Mouse (Mus musculus) erythroblast, adult 5-6 weeks (primary cell): ENCODE data around the gene Add3. TPM values are rescaled to one million over a fixed set of nuclear protein-coding genes. Genes with fewer than 3 reads are reported as not detected.

Source experiments
- ATAC-seq: replicated peaks from 2 replicates; pipeline ENCODE4 v1.8.0; 2016; ENCODE audit warnings: moderate number of reproducible peaks, mild to moderate bottlenecking, moderate TSS enrichment, inconsistent platforms; ENCODE audit not compliant: poor library complexity, low FRiP score, severe bottlenecking
- total RNA-seq, 2 experiments: library from RNA; stranded (forward) in 1 of 2; stranded (reverse) in 1 of 2; fragments of 150-400 nt in 1 of 2; fragments of 200-764, 138-1000 nt in 1 of 2; gene quantifications; 2 replicates each; pipeline versions ENCODE4 v1.2.3 to v1.2.4; 2015 to 2017; ENCODE audit warnings: low replicate concordance in 2 of 2

Add3 gene
- total RNA-seq, 2 experiments from 2014 or later = 35.5 to 38.0 TPM

- peak; percentile 4; the same call in 1 of the 2 replicates for ATAC-seq
Observed at GRCm38 (mm10) chr19:53259541-53259940, 119.3 kb downstream of the Add3 start.

- no peak for ATAC-seq
Observed at GRCm38 (mm10) chr19:53260261-53260660, 120.0 kb downstream of the Add3 start.

DNA sequence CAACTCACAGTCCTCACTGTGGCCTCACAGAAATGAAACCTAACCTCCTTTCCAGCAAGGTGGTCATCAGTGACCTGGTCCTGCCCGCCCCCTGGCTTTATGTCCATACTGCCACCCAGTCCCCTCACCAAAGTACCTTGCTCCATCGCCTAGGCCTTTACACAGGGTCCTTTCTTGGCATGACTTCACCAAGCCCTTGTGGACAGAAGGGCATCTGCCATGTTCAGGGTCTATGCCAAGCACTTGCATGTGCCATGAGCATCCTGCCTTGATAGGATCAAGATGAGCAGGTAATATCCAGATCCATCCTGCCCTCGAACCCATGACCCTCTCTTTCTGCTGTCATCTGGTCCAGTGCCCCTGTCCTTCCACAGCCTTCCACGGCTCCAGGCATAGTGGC is 120.6 kb downstream of the Add3 start:
- no peak for ATAC-seq

DNA sequence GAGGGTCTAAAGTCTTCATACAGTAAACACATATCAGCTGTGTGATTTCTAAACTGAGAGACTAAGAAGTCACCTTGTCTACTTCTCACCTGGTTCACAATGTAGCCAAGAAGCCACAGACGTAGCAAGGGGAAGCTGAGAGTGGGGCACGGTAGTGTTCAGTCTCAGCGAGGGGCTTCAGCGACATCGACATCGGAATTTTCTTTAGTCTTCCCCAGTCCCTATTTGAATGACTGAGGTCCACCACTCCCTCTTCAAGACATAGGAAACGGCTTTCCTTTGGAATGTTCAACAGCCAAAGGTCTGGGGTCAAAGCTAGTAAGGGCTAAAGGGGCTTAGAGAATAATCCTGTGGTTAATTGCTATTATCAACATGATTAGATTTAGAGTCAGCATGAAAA is 121.8 kb downstream of the Add3 start:
- ATAC-seq = no peak

GRCm38 (mm10) chr19:53263859-53264733 is 123.9 kb downstream of the Add3 start:
- ATAC-seq = no peak

DNA sequence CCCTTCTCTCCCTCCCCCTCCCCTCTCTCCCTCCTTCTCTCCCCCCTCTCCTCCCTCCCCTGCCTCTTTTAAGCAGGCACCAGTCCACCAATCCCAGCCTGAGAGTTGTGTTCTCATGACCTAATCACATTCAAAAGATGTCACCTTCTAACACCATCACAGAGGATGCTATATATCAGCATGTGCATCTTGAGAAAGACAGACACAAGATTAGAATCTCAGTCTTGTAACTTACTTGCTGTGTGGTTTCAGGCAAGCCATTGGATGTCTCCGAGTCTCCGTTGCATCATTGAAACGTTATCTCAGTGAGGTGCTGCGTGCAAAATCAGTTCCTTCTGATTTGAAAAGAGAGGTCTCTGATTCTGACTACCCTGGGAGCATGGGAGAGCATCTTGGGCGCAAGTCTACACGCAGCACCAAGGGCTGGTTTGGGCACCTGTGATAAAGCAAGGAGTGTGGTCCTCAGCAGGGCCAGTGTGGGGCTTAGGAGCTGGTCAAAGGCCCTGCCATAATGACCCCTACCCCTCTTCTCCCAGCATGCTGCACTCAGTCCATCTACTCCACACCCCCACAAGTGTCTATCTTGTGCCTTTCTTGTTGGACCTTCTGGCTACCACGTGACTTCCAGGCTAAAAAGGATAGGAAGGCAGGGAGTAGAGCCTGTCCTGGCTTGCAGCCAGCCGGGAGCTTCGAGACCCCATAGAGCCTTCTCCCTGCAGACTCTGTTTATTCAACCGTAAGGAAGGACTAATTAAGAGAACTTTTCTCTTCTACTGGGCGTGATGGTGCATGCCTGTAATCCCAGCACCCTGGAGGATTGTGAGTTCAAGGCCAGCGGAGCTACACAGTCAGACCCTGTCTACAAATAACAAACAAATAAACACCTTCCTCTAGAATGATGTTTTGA is 124.8 kb downstream of the Add3 start:
- ATAC-seq = no peak

GRCm38 (mm10) chr19:53267305-53267704 is 127.1 kb downstream of the Add3 start:
- ATAC-seq = no peak

- no peak for ATAC-seq
Observed at GRCm38 (mm10) chr19:53273055-53273722, 132.9 kb downstream of the Add3 start.

DNA sequence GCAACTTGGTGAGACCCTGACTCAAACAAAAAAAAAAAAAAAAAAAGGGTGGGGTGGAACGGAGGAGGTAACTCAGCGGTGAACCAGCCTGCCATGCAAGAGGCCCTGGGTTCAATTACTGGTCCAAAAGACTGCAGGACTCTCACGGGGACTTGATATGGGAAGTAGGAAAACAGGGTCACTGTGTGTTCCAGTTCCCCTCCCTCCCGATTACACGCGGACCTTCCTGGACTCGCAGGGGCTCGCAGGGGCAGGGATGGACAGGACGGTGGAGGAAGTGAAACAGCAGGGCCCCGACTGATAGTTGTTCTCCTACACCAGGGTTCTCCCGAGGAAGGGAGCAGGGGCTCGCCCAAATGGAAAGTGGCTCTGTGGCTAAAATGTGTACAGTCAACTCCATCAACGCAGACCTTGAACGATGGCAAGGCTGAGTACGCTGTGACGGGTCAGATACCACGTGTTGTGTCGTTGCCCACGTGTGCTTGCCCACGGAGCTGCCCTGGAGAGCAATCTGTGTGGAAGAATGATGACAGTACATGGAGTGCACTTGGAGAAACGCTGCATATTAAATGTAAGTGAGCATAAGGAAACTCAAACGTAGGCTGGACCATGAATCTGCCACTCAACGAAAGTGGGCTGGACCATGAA is 133.7 kb downstream of the Add3 start:
- ATAC-seq = no peak

DNA sequence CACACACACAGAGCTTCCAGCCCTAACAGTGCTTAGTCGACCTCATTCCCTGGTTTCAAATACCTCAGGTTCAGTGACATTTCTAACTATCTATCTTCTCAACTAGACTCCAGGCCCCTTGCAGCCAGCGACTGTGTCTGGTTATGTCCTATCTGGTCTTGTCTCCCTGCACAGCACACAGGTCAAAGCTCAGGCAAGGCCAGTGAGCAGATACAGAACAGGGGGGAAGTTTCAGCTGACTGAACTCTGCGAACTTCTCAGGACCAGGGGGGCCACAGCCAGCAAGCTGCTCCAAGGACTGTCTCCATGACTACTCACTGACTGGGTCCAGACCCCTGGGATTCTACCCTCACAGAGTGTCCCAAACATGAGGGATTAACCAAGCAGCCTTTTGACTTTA is 135.0 kb downstream of the Add3 start:
- ATAC-seq = no peak

DNA sequence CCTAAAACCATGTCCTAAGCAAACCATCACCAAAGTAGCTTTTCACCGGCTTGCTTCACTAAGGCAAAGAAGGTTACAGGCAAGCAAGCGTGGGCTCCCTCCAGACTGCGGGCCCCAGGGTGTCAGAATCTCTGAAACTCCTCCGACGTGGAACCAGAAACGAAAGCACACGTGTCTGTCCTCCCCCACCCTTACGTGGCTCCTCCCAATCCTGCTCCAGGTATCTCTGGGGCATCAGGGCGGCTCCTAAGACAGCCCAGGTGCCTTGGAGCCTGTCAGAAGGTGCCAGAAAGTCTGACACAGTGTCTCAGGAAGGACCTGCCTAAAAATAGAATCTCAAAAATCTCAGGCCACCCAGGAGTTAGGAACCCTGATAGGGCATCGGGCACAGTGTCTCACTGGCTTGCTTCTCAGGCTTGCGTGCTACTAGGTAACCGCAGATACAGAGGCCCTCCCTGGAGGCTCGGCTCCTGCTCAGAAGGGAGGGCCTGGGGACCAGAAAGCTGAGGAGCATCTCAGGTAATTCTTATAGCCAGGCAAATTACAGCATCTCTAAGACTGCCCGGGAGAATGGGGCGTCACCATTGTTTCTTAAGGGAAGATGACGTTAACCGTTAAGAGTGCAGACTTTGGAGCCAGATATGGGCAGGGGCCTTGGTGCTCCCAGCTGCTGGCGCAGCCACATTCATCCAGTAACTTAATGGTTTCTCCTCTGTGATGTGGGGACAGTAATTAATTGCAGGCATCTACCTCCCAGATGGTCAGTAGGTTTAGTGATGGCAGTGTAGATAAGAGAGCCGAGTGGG is 136.9 kb downstream of the Add3 start:
- ATAC-seq = no peak

DNA sequence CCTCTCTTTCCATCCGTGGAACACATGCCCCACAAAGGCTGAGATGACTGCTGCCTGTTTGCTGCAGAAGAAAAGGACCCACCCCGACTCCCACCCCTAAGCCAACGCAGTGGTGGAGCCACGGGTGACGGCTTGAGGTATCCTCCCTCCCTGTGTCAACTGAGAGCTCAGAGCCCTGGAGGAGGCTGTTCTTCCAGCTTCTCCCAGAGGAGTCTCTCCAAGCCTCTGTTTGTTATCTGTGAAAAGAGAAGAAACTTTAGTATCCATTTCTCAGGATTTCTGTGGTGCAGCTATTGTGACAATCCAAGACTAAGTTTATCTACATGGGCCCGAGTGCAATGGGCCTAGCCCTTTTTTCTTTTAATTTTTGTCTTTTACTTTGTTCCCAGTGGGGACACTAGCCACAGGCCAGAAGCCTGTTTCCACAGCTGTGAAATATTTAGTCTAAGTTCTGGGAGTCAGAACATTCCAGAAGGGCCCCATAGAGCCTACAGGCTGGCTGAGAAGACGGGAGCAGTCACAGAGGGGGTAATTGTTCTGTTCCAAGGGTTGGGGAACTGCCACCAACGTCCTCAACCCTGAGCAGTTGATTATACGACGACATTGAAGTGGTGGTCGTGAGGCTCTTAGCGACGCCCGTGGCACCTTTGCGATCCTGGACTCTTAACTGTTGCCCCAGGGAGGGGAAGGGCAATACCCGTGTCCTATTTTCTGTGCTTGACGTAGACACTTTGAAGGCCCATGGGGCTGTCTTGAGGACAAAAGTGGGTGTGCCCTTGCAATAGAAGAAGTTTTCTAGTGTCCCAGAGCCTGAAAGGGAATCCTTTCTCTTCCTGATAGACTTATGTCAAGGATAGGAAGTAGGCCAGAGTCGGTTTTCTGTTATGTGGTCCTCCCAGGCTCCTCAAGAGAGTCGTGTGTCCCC is 138.5 kb downstream of the Add3 start:
- ATAC-seq = no peak

GRCm38 (mm10) chr19:53280254-53280653 is 140.0 kb downstream of the Add3 start:
- ATAC-seq = no peak

DNA sequence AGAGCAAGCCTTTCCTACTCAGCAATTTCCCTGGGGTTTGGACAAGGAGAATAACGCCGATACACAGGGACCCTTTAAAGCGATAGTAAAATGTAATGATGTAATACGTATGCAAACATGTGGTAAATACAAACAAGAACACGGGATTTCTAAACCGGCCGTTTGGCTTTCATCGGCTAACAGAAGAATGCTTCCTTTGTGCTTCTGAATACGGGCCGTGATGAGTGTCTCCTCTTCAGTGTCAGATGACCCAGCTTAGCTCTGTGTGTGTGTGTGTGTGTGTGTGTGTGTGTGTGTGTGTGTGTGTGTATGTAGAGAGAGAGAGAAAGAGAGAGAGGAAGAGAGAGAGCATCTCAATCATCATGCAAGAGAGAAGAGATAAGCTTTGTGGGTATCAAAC is 142.3 kb downstream of the Add3 start:
- no peak for ATAC-seq

GRCm38 (mm10) chr19:53283742-53284141 is 143.5 kb downstream of the Add3 start:
- no peak for ATAC-seq

- peak; percentile 52 for ATAC-seq
Observed at GRCm38 (mm10) chr19:53284268-53285208, 144.3 kb downstream of the Add3 start.
